Mouse (Mus musculus): ENCODE results near the gene 1700018G05Rik.
"Not testable (repeated sequence)": the region's sequence is repeated elsewhere in the genome, so short reads cannot be mapped to it uniquely, and the experiment has no call there.

DNA sequence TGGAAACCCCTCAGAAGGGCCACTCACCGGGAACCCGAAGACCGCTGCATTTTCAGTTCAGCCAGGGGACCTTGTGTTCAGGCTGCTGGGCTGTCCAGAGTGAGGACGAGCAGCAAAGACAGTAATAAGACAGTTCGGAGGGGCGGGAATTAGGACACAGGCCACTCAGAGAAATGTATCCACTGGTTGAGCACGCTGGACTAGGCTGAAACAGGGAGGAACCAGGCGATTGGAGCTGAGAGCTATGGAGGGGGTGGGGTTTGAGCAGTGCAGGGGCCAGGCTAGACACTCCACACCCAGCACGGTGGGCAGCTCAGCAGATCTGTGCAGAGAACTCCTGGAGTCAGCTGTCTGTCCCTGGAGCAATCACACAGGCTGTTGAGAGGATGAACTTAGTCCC lies 19.6 kb upstream of the 1700018G05Rik start, which contains the start of the genes Dmrtc1a and 1700011M02Rik:
- not testable (repeated sequence) for TF ChIP-seq CTCF (IDR thresholded peaks at IDR 0.05; ENCODE audit: low read depth, low read length); POLR2A (IDR thresholded peaks at IDR 0.05; ENCODE audit: extremely low read depth, insufficient read depth, low read length)

All from liver, adult 2 months (tissue).